Mouse (Mus musculus) layer of hippocampus, postnatal 25 days (tissue): Measurements from ENCODE around the gene Atp5l. TPM values are rescaled to one million over a fixed set of nuclear protein-coding genes. Genes with fewer than 3 reads are reported as not detected.

ENCODE experiments used
- DNase-seq, 2 experiments: peaks; one replicate each; pipeline ENCODE4 v3.0.0; 2022; ENCODE audit warnings: mixed read lengths in 2 of 2, low spot score in 1 of 2; ENCODE audit errors: extremely low spot score in 1 of 2
- total RNA-seq, 2 experiments: library from RNA; stranded (reverse); gene quantifications; 2 replicates each; pipeline ENCODE4 v1.2.3; 2021

Atp5l gene
- total RNA-seq, 2 experiments from 2014 or later = 300 to 376 TPM

GRCm38 (mm10) chr9:44899716-44900115 lies 20.8 kb downstream of the Atp5l start:
- no peak for DNase-seq

GRCm38 (mm10) chr9:44897024-44897423 lies 23.5 kb downstream of the Atp5l start:
- no peak for DNase-seq

GRCm38 (mm10) chr9:44892664-44893063 lies 27.9 kb downstream of the Atp5l start:
- DNase-seq = no peak

GRCm38 (mm10) chr9:44891210-44891609 lies 29.3 kb downstream of the Atp5l start:
- no peak for DNase-seq

GRCm38 (mm10) chr9:44890122-44890521 lies 30.4 kb downstream of the Atp5l start:
- DNase-seq = no peak

GRCm38 (mm10) chr9:44888114-44888624 lies 32.4 kb downstream of the Atp5l start:
- DNase-seq = no peak

GRCm38 (mm10) chr9:44882981-44883569 lies 37.5 kb downstream of the Atp5l start:
- peak; percentile 46 to 48 for DNase-seq

- peak; percentile 36 to 56 for DNase-seq
Observed at GRCm38 (mm10) chr9:44882436-44882980, 38.0 kb downstream of the Atp5l start.

- DNase-seq = peak; percentile 53 to 63
Observed at GRCm38 (mm10) chr9:44881941-44882435, 38.6 kb downstream of the Atp5l start.

- peak; percentile 100 for DNase-seq
Observed at GRCm38 (mm10) chr9:44881221-44881871, 39.2 kb downstream of the Atp5l start, which contains the start of gene Kmt2a. Gene Kmt2a (minus strand): TSS chr9:44881296.

GRCm38 (mm10) chr9:44880309-44881081 lies 40.0 kb downstream of the Atp5l start:
- DNase-seq = no peak

GRCm38 (mm10) chr9:44879694-44880271 lies 40.8 kb downstream of the Atp5l start:
- DNase-seq = no peak

GRCm38 (mm10) chr9:44878776-44879500 lies 41.6 kb downstream of the Atp5l start:
- DNase-seq = no peak

- no peak for DNase-seq
Observed at GRCm38 (mm10) chr9:44877686-44878085, 42.9 kb downstream of the Atp5l start.

- peak in 1 of 2 experiments; percentile 15 for DNase-seq
Observed at GRCm38 (mm10) chr9:44875476-44875875, 45.1 kb downstream of the Atp5l start.

- no peak for DNase-seq
Observed at GRCm38 (mm10) chr9:44874198-44874597, 46.3 kb downstream of the Atp5l start.

- DNase-seq = no peak
Observed at GRCm38 (mm10) chr9:44873665-44874064, 46.9 kb downstream of the Atp5l start.

- no peak for DNase-seq
Observed at GRCm38 (mm10) chr9:44868336-44869094, 52.0 kb downstream of the Atp5l start.

GRCm38 (mm10) chr9:44867664-44868063 lies 52.9 kb downstream of the Atp5l start:
- DNase-seq = no peak
